Mouse (Mus musculus) olfactory bulb, adult 2 months (tissue): Measurements from ENCODE around the gene Olfr25. TPM values are rescaled to one million over a fixed set of nuclear protein-coding genes. Genes with fewer than 3 reads are reported as not detected.

Experiments
- H3K27ac ChIP-seq: fragments of 200-500 bp; 2 replicates; pipeline ENCODE4 v1.5.1; 2012; ENCODE audit warnings: low read depth, low read length; ENCODE audit not compliant: insufficient read depth
- H3K4me1 ChIP-seq: fragments of 200-500 bp; 2 replicates; pipeline ENCODE4 v1.6.1; 2012; ENCODE audit warnings: low read length; ENCODE audit not compliant: control insufficient read depth, insufficient read depth
- H3K4me3 ChIP-seq: fragments of 200-500 bp; 2 replicates; pipeline ENCODE4 v1.5.1; 2012; ENCODE audit warnings: mild to moderate bottlenecking, low read depth, low read length, moderate library complexity; ENCODE audit not compliant: insufficient read depth
- CTCF ChIP-seq: fragments of 200-500 bp; IDR thresholded peaks from 2 replicates; pipeline ENCODE4 v1.5.1; 2012; ENCODE audit warnings: low read depth, mild to moderate bottlenecking, low read length, moderate library complexity; ENCODE audit not compliant: insufficient read depth
- POLR2A ChIP-seq: fragments of 200-500 bp; IDR thresholded peaks from 2 replicates; pipeline ENCODE4 v1.6.1; 2012; ENCODE audit warnings: mild to moderate bottlenecking, low read depth, low read length, moderate library complexity; ENCODE audit not compliant: insufficient read depth
- WGBS: fragments of 180-500 bp; shearing (Covaris S2); methylation state at CpG from one replicate; pipeline ENCODE4 v1.1.7; 2018; 5-methylcytosine and 5-hydroxymethylcytosine counted together
- polyA plus RNA-seq: library from polyadenylated mRNA; stranded (reverse); fragments of >200 nt; gene quantifications from 2 replicates; pipeline ENCODE4 v1.2.4, GENCODE M21; 2012; ENCODE audit warnings: low replicate concordance; ENCODE audit not compliant: missing spikeins, insufficient read depth, insufficient read length

Olfr25 gene
- polyA plus RNA-seq, result not detected in 2 replicates

- Histone ChIP-seq H3K4me3 (no peak within 1 kb of the TSS), H3K27ac (no peak within 1 kb of the TSS), H3K4me1 (no peaks in the 10 kb centered on the region)
- TF ChIP-seq CTCF, result no peak
- TF ChIP-seq POLR2A, result no peak
- WGBS, result 45% methylated on average over 3 of the region's 3 CpGs
These were observed at the start of gene Olfr25 for GRCm38 (mm10) chr9:38328760-38329159. Olfr25 (plus strand) TSS chr9:38329060.

- Histone ChIP-seq H3K4me3 (no peak within 1 kb of the TSS), H3K27ac (no peak within 1 kb of the TSS), H3K4me1 (no peaks in the 10 kb centered on the region)
- TF ChIP-seq POLR2A (no peak), CTCF (no peak)
- 90% methylated on average over 1 of the region's 1 CpGs for WGBS
These were observed 38.1 kb upstream of the Olfr25 start, which contains the start of gene Olfr896-ps1 for GRCm38 (mm10) chr9:38290807-38291206. Olfr896-ps1 (plus strand) TSS chr9:38291107.

- Histone ChIP-seq H3K27ac (no peak within 1 kb of the TSS), H3K4me1 (no peaks in the 10 kb centered on the region), H3K4me3 (no peak within 1 kb of the TSS)
- WGBS, result 94% methylated on average over 4 of the region's 4 CpGs
- no peak for TF ChIP-seq POLR2A
- TF ChIP-seq CTCF, result no peak
These were observed 19.3 kb downstream of the Olfr25 start, which contains the start of gene Olfr898 for GRCm38 (mm10) chr9:38348111-38348510. Olfr898 (plus strand) TSS chr9:38348411.

GRCm38 (mm10) chr9:38366596-38366995 lies 37.7 kb downstream of the Olfr25 start, which contains the start of gene Olfr250:
Olfr250 (plus strand) TSS chr9:38366896.
- Histone ChIP-seq H3K4me1 (no peaks in the 10 kb centered on the region), H3K27ac (no peak within 1 kb of the TSS), H3K4me3 (no peak within 1 kb of the TSS)
- no peak for TF ChIP-seq CTCF
- TF ChIP-seq POLR2A, result no peak
- 95% methylated on average over 2 of the region's 2 CpGs for WGBS

- TF ChIP-seq CTCF, result no peak
- no peak for TF ChIP-seq POLR2A
- Histone ChIP-seq H3K27ac (no peak within 1 kb of the TSS), H3K4me1 (no peaks in the 10 kb centered on the region), H3K4me3 (no peak within 1 kb of the TSS)
- 63% methylated on average over 2 of the region's 2 CpGs for WGBS
These were observed 47.9 kb downstream of the Olfr25 start, which contains the start of gene Olfr251 for GRCm38 (mm10) chr9:38376786-38377185. Olfr251 (plus strand) TSS chr9:38377086.

Other genes starting within 250 kb of the Olfr25 start
- gene Olfr887, start 245.0 kb upstream of the Olfr25 start, polyA plus RNA-seq, result not detected in 2 replicates
- gene Olfr888, start 220.9 kb upstream of the Olfr25 start, polyA plus RNA-seq, result not detected in 2 replicates
- not detected in 2 replicates for gene Olfr889, start 213.9 kb upstream of the Olfr25 start, polyA plus RNA-seq
- gene Olfr890, start 186.5 kb upstream of the Olfr25 start, polyA plus RNA-seq, result not detected in 2 replicates
- gene Olfr891, start 148.2 kb upstream of the Olfr25 start, polyA plus RNA-seq, result not detected in 2 replicates
- gene Olfr893, start 120.7 kb upstream of the Olfr25 start, polyA plus RNA-seq, result not detected in 2 replicates
- not detected in 2 replicates for gene Olfr894, start 111.0 kb upstream of the Olfr25 start, polyA plus RNA-seq
- not detected in 2 replicates for gene Olfr143, start 76.3 kb upstream of the Olfr25 start, polyA plus RNA-seq
- not detected in 2 replicates for gene Olfr895, start 61.2 kb upstream of the Olfr25 start, polyA plus RNA-seq
- gene Olfr896-ps1, start 38.0 kb upstream of the Olfr25 start, polyA plus RNA-seq, result not detected in 2 replicates
- not detected in 2 replicates for gene Olfr898, start 19.4 kb downstream of the Olfr25 start, polyA plus RNA-seq
- not detected in 2 replicates for gene Olfr250, start 37.8 kb downstream of the Olfr25 start, polyA plus RNA-seq
- gene Olfr251, start 48.0 kb downstream of the Olfr25 start, polyA plus RNA-seq, result not detected in 2 replicates
- not detected in 2 replicates for gene Olfr147, start 72.6 kb downstream of the Olfr25 start, polyA plus RNA-seq
- not detected in 2 replicates for gene Olfr901, start 100.4 kb downstream of the Olfr25 start, polyA plus RNA-seq
- gene Olfr902, start 118.6 kb downstream of the Olfr25 start, polyA plus RNA-seq, result not detected in 2 replicates
- gene Olfr904, start 134.1 kb downstream of the Olfr25 start, polyA plus RNA-seq, result not detected in 2 replicates
- gene Olfr905, start 142.0 kb downstream of the Olfr25 start, polyA plus RNA-seq, result not detected in 2 replicates
- gene Olfr906, start 158.0 kb downstream of the Olfr25 start, polyA plus RNA-seq, result not detected in 2 replicates
- not detected in 2 replicates for gene Olfr907, start 166.7 kb downstream of the Olfr25 start, polyA plus RNA-seq
- not detected in 2 replicates for gene Olfr911-ps1, start 192.5 kb downstream of the Olfr25 start, polyA plus RNA-seq
- not detected in 2 replicates for gene Olfr910, start 208.8 kb downstream of the Olfr25 start, polyA plus RNA-seq